Mouse (Mus musculus): ENCODE results near the gene Cuedc1.

GRCm38 (mm10) chr11:88142362-88142761 is 44.5 kb downstream of the Cuedc1 start:
- TF ChIP-seq CTCF (IDR thresholded peaks at IDR 0.05; ENCODE audit: control insufficient read depth, insufficient read depth, low read length) (no peak), POLR2A (IDR thresholded peaks at IDR 0.05; ENCODE audit: borderline replicate concordance, control insufficient read depth, low read depth, low read length) (no peak)

Measured in bone marrow, adult 2 months (tissue).